Mouse (Mus musculus) heart, adult 9 months (tissue): ENCODE measurements at regions not wholly inside any gene's neighbourhood (a gene's known extent, or its start where the extent isn't known, plus 50 kb on each side); places are given as distances from the start of the nearest gene placed in this dataset.

Source experiments
- DNase-seq, 2 experiments: peaks; one replicate each; pipeline ENCODE4 v3.0.0; 2022; ENCODE audit warnings: low spot score in 2 of 2

DNA sequence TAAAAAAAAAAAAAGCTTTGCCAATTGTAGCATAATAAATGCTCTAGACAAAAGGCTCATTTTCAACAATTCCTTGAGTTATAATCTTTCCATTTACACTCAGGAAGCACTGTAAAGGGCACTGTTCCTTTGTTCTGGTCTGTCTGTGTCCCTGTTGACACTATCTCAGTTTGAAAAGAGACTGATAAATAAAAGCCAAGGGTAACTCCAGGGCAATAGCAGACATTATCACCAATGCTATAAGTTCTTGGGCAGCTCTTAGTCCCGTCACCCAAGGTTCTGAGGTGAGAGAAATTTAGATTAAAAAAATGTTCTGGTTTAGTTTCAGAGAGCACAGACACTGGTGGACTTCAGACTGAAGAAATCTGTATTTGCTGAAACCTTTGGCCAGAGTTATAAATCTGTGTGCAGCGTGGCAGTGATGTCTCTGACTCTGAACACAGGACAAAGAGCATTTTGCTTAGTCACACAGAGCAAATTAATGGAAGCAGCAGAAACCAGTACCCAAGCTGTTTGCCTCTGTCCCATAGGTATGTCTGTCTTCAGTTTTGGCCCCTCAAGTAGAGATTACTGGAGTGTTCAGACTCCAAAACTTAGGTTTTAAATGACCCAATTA lies 57.6 kb upstream of the Apob start:
- DNase-seq = no peak

DNA sequence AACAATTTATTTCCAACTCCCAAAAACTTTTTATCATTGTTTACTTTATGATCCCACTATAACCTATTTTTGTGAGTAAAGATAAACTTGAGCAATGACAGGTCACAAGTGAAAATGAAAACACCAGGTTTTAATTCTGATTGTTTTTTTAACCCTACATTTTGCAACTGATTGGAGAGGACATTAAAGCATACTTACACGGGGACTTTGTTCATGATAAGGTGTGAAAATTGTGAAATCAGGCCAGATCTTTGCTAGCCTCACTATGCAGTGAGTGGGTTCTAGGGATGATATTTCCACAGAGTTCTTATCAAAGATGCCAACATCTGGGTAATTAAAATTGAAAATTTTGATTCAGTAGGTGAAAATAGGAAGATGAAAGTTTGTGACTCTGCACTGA lies 56.6 kb upstream of the Apob start:
- DNase-seq = no peak
